Mouse (Mus musculus) adrenal gland, adult (tissue): ENCODE data around the gene Tap2.

Experiments used
- DNase-seq, 2 experiments: peaks; one replicate each; pipeline ENCODE4 v3.0.0; 2022 to 2023; ENCODE audit warnings: low spot score in 1 of 2; ENCODE audit not compliant: inconsistent age in 2 of 2

Gene Tap2

GRCm38 (mm10) chr17:34247047-34247446, 43.7 kb downstream of the Tap2 start:
- DNase-seq = no peak

DNA sequence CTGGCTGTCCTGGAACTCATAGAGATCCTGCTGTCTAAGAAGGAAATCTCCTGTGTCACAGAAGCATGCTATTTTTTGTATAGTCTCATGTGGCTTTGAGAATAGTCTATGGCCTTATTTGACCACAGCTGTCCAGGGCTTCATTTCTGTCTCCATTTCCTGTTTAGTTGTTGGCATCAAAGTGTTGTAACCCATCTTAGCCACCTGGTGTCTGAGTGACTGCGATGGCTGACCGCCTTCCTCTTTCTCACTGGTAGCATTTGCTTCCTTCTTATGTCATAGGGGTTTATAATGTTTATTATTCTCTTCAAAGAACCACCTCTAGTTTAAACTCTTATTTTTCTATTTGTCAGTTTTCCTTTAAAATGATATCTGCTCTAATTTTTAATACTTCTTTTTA, 45.4 kb downstream of the Tap2 start:
- DNase-seq = no peak

GRCm38 (mm10) chr17:34249361-34249760, 46.0 kb downstream of the Tap2 start:
- no peak for DNase-seq

GRCm38 (mm10) chr17:34249878-34250277, 46.6 kb downstream of the Tap2 start:
- peak; percentile 35 to 80 for DNase-seq

GRCm38 (mm10) chr17:34251666-34252065, 48.3 kb downstream of the Tap2 start:
- DNase-seq = no peak

DNA sequence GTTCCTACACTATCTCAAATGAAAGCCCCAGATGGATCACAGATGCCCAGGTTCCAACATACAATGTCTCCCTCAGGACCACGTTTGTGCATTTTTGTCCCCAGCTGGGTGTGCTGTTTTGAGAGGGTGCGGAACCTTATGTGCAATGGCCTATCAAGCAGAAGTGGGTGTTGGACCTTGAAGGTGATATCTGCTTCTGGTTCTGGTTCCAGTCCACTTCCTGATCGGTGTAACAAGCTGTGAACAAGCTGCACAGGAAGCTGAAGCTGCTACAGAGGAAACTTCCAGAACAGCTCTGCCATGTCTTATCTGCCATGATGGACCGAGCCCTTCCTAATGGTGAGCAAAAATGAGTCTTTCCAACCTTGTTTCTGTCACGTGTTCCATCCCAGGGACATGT, 53.2 kb downstream of the Tap2 start:
- no peak for DNase-seq

- peak; percentile 81 to 95 for DNase-seq
Observed at GRCm38 (mm10) chr17:34257594-34258375, 54.5 kb downstream of the Tap2 start, which contains the start of gene H2-Ab1. TSS of gene H2-Ab1 (plus strand) at chr17:34257689.

DNA sequence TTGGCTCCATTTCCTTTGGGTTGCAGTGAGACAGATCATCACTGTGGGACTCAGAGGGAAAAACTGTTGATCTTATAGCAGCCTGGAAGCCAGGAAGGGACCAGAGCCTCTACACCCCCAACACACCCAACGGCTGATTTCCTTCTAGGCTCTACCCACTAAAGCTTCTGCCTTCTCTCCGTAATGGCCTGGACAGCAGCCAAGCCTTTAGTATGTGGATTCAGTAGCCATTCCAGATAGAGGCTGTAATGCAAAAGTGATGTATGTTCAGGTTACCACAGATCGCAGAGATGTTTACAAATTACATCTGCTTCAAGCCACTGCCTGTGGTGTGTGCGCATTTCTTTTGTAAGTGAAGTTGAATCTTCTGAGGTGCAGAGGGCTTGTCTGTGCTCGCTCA, 57.2 kb downstream of the Tap2 start:
- no peak for DNase-seq

DNA sequence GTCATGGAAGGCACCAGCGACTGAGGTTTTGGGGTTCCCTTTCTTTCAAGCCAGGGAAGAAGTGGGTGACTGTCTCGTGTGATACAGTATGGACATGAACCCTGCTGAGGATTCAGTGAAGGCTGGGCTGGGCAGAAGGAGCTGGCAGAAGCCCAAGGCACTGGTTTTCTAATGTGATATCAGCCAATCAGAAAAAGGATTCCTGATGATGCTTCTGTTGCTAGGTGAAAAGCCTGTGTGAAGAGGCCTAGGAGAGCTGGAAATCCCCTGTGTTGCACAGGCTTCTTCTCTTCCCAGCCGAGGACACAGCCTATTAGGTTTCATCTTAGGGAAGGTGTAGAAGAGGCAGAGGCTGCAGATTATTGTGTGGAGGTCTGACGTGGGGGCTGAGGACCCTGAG, 58.2 kb downstream of the Tap2 start:
- peak; percentile 76 to 96 for DNase-seq

- DNase-seq = peak; percentile 70 to 94
Observed at GRCm38 (mm10) chr17:34263068-34263467, 59.7 kb downstream of the Tap2 start.

GRCm38 (mm10) chr17:34263811-34264371, 60.6 kb downstream of the Tap2 start:
- DNase-seq = peak in 1 of 2 experiments; percentile 43

DNA sequence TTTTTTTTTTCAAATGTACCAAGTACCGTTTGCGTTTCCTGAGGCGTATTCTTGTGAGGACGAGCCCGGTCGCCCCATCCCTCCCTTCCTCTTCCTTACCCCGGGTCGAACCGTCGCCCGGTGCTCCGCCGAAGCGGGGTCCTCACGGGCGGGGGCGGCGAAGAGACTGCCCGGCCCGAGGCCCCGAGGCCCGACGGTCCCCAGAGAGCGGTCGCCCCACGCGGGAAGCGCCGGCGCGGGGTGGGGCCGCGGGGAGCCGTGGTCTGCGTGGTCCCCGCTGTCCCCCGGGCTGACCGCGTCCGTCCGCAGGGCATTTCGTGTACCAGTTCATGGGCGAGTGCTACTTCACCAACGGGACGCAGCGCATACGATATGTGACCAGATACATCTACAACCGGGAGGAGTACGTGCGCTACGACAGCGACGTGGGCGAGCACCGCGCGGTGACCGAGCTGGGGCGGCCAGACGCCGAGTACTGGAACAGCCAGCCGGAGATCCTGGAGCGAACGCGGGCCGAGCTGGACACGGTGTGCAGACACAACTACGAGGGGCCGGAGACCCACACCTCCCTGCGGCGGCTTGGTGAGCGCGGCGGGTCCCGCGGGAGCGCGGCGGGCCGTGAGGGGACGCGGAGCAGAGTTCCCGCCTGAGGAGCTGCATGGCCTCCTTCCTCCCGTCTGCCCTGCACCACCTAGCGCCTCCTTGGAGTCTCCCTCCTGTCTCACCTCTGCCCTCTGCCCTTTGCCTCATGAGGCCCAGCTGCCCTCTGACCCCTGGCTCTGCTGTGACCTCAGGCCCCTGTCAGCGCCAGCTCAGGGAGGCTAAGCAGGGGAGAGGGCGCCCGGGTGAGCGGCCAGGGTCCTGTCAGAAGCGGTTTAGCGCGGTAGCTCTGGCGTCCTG, 61.4 kb downstream of the Tap2 start:
- DNase-seq = peak in 1 of 2 experiments; percentile 41
